Mouse (Mus musculus): ENCODE measurements around the gene Ppme1.

DNA sequence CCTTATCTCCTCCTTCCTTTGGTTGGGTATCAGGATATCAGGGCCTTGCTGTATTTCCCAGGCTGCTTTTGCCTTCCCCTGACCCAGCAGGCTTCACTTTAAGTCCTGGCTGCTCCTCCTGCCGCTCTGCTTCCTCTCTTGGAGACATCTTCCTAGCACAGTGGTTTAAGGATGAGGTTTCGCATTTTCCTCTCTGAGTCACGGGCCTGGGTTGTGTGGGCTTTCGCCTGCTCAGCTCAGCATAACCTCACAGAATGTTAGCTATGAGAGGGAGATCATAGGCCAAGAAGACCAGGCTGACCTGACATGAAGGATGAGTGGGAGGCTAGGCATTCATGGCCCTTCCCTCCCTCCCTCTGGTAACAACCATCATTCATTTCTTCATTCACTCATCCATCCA lies 59.4 kb downstream of the Ppme1 start:
- TF ChIP-seq CTCF (conservative IDR thresholded peaks at IDR 0.05 in 1 of 2, IDR thresholded peaks at IDR 0.05 in 1 of 2; ENCODE audit: low read depth in 2 of 2, low read length in 2 of 2) (no peak), MAFK (IDR thresholded peaks at IDR 0.05; ENCODE audit: insufficient replicate concordance, low read length) (no peak), ELF1 (IDR thresholded peaks at IDR 0.05; ENCODE audit: low read depth, low read length) (no peak), POLR2A (IDR thresholded peaks at IDR 0.05; ENCODE audit: low read depth, low read length) (no peak), CHD2 (IDR thresholded peaks at IDR 0.05; ENCODE audit: low read length) (no peak), MAX (IDR thresholded peaks at IDR 0.05; ENCODE audit: low read length) (no peak), RAD21 (IDR thresholded peaks at IDR 0.05; ENCODE audit: low read depth, low read length) (no peak), EP300 (IDR thresholded peaks at IDR 0.05; ENCODE audit: low read length) (no peak), ZMIZ1 (IDR thresholded peaks at IDR 0.05; ENCODE audit: low read depth, low read length) (no peak)

Measured in CH12.LX (cell line).